Mouse (Mus musculus): ENCODE data around the gene Olfr307.
"Not testable (repeated sequence)": the region's sequence is repeated elsewhere in the genome, so short reads cannot be mapped to it uniquely, and the experiment has no call there.

Olfr307 gene

GRCm38 (mm10) chr7:86337486-86337885 lies at the start of gene Olfr307:
Gene Olfr307, minus strand, starts transcription at chr7:86337586.
- no peak for DNase-seq

- DNase-seq: no peak
These were observed 49.2 kb upstream of the Olfr307 start, which contains the start of gene Olfr304 for GRCm38 (mm10) chr7:86386558-86386957. Gene Olfr304, minus strand, starts transcription at chr7:86386658.

GRCm38 (mm10) chr7:86385769-86386168 lies 48.4 kb upstream of the Olfr307 start:
- DNase-seq: no peak

- DNase-seq: no peak
These were observed 29.4 kb upstream of the Olfr307 start, which contains the start of gene Olfr305 for GRCm38 (mm10) chr7:86366828-86367227. Gene Olfr305, minus strand, starts transcription at chr7:86366928.

- not testable (repeated sequence) for DNase-seq
These were observed 8.9 kb upstream of the Olfr307 start for GRCm38 (mm10) chr7:86346296-86346695.

- DNase-seq: no peak
These were observed 6.9 kb upstream of the Olfr307 start for GRCm38 (mm10) chr7:86344253-86344652.

GRCm38 (mm10) chr7:86342881-86343565 lies 5.6 kb upstream of the Olfr307 start:
- DNase-seq: no peak

- DNase-seq: no peak
These were observed 11.9 kb downstream of the Olfr307 start, which contains the start of gene Olfr308 for GRCm38 (mm10) chr7:86325530-86325929. Gene Olfr308, minus strand, starts transcription at chr7:86325630.

- DNase-seq: no peak
These were observed 16.1 kb downstream of the Olfr307 start for GRCm38 (mm10) chr7:86321323-86321722.

- no peak for DNase-seq
These were observed 23.8 kb downstream of the Olfr307 start, which contains the start of gene Olfr309 for GRCm38 (mm10) chr7:86313608-86314007. Gene Olfr309, minus strand, starts transcription at chr7:86313708.

Measured in lung, postnatal 36 days (tissue).